Mouse (Mus musculus) thymus, adult 2 months (tissue): Measurements from ENCODE around the gene Nek4.

Experiments
- CTCF ChIP-seq: fragments of 200-500 bp; IDR thresholded peaks from 2 replicates; pipeline ENCODE4 v1.5.1; 2012; ENCODE audit warnings: mild to moderate bottlenecking, control low read depth, low read length, moderate library complexity, borderline replicate concordance; ENCODE audit not compliant: control insufficient read depth, poor library complexity, insufficient read depth; ENCODE audit errors: extremely low read depth
- POLR2A ChIP-seq: fragments of 200-500 bp; IDR thresholded peaks from 2 replicates; pipeline ENCODE4 v1.6.1; 2012; ENCODE audit warnings: mild to moderate bottlenecking, low read length, control low read depth, moderate library complexity; ENCODE audit not compliant: control insufficient read depth, poor library complexity, insufficient read depth; ENCODE audit errors: extremely low read depth

DNA sequence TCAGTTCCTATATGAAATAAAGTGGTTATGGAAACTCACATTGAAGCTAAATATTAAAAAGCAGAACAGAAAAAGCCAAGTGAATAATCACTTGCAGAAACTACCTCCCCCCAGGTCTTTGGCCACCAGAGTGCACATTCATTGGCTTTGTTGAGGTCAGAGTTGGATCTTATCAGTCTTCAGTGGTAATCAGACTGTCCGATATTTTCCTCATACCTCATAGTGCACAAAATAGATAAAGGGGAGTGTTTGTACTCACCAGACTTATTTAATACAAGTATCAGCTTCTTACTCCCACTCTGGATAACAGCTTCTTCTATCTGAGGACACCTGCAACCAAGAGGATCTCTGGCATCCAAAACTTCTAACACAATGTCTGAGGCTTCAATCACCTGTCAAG is 64.9 kb downstream of the Nek4 start:
- TF ChIP-seq POLR2A (no peak), CTCF (no peak)
